Mouse (Mus musculus) kidney, embryonic 14.5 days (tissue): ENCODE measurements at regions not wholly inside any gene's neighbourhood (a gene's known extent, or its start where the extent isn't known, plus 50 kb on each side); places are given as distances from the start of the nearest gene placed in this dataset.

Source experiments
- ATAC-seq: fragments of 200-750 bp; cut with Nextera tagmentation; 2 replicates; pipeline ENCODE4 v1.8.0; 2017; ENCODE audit warnings: moderate number of reproducible peaks, mild to moderate bottlenecking, moderate TSS enrichment, moderate library complexity; ENCODE audit not compliant: low FRiP score, low TSS enrichment
- H3K27ac ChIP-seq: fragments of 300-500 bp; sonication (generic); 2 replicates; pipeline ENCODE4 v1.5.1; 2014; ENCODE audit warnings: low read depth, mild to moderate bottlenecking, low read length, moderate library complexity, mixed read lengths
- H3K27me3 ChIP-seq: fragments of 300-500 bp; sonication (generic); 2 replicates; pipeline ENCODE4 v1.6.1; 2014; ENCODE audit warnings: mild to moderate bottlenecking, low read length; ENCODE audit not compliant: control insufficient read depth, insufficient read depth
- H3K36me3 ChIP-seq: fragments of 300-500 bp; sonication (generic); 2 replicates; pipeline ENCODE4 v1.6.1; 2014; ENCODE audit warnings: low read length, mixed read lengths; ENCODE audit not compliant: control insufficient read depth, insufficient read depth
- H3K4me1 ChIP-seq: fragments of 300-500 bp; sonication (generic); 2 replicates; pipeline ENCODE4 v1.6.1; 2014; ENCODE audit warnings: low read length, mixed read lengths; ENCODE audit not compliant: control insufficient read depth, insufficient read depth
- H3K4me2 ChIP-seq: fragments of 300-500 bp; sonication (generic); replicated peaks from 2 replicates; pipeline ENCODE4 v1.6.1; 2014; ENCODE audit warnings: low read depth, mild to moderate bottlenecking, low read length
- H3K4me3 ChIP-seq: fragments of 300-500 bp; sonication (generic); 2 replicates; pipeline ENCODE4 v1.5.1; 2014; ENCODE audit warnings: mild to moderate bottlenecking, low read length
- H3K9ac ChIP-seq: fragments of 300-500 bp; sonication (generic); 2 replicates; pipeline ENCODE4 v1.6.1; 2014; ENCODE audit warnings: low read depth, mild to moderate bottlenecking, low read length, moderate library complexity
- H3K9me3 ChIP-seq: fragments of 300-500 bp; sonication (generic); 2 replicates; pipeline ENCODE4 v1.6.1; 2016; ENCODE audit warnings: low read length; ENCODE audit not compliant: control insufficient read depth
- WGBS: fragments of 180-500 bp; shearing (Covaris S2); extraction: QIAGEN DNeasy Blood & Tissue Kit; methylation state at CpG from one replicate; pipeline ENCODE4 v1.1.7; 2014; 5-methylcytosine and 5-hydroxymethylcytosine counted together

DNA sequence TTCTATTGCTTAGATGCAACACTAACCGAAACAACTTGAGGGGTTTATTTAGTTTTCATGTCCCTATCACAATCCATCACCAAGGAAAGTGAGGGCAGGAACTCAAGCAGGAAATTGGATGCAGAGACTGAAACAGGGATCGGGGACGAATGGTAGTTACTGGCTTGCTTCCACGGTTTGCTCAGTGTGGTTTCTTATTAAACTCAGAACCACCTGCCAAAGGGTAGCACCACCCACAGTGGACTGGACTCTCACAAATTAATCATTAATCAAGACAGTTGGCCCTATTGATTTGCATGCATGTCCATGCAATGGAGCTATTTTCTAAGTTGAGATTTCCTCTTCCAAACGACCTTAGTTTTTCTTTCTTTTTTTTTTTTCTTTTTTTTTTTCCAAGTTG, 719.2 kb downstream of the Diaph3 start:
- H3K4me3 ChIP-seq, result no peak overlapping the region
- ATAC-seq, result no peak
- no peaks in the 10 kb centered on the region for H3K9me3 ChIP-seq
- H3K36me3 ChIP-seq, result no peaks in the 10 kb centered on the region
- no peak overlapping the region for H3K9ac ChIP-seq
- H3K27me3 ChIP-seq, result no peaks in the 10 kb centered on the region
- H3K27ac ChIP-seq, result no peak overlapping the region
- no peak overlapping the region for H3K4me2 ChIP-seq
- WGBS, result 69% methylated on average over 5 of the region's 5 CpGs
- H3K4me1 ChIP-seq, result no peaks in the 10 kb centered on the region

DNA sequence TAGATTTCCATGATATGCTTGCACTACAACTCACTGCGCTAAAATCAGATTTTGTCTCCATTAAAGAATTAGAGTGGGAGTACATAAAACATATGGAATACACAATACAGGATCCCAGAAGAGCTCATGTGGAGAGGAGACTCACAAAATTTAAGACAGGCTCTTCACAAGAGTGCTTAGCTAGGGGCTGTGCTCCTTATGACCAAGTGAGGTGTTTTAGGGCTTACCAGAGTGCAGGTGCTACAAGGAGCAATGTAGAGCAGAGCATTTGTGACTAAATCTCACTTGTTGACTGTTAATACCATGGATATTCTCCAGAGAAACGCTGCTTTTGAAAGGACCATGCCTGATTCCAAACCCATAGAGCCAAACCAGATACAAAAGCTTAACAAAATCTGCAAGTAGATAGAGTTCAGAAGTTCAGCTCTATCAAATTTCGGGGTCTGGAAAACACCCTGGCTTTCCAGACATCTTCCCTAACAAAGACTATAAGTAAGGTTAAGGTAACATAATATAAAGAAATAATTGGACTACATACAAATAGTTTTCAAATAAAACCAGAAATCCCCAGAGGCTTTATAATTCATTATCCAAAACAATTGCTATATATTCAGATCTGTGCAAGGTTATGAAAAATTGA, 721.0 kb downstream of the Diaph3 start:
- no peak for ATAC-seq
- WGBS, result 89% methylated on average over 3 of the region's 3 CpGs

DNA sequence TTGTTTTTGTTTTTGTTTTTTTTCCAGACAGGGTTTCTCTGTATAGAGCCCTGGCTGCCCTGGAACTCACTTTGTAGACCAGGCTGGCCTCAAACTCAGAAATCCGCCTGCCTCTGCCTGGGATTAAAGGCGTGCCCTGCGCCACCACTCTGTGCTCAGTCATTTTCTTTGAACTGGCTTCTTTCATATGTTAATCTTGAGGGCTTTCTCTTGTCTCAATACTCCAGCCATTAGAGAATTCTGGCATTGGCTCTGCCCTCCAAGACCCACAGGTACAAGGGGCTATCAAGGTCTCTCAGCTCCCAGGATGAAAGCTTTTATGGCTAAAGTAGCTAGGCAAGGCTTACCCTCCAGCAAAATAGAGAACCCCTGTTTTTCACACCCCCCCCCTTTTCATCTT, 744.2 kb downstream of the Diaph3 start:
- WGBS, result 75% methylated on average over 3 of the region's 3 CpGs
- no peaks in the 10 kb centered on the region for H3K9me3 ChIP-seq
- H3K36me3 ChIP-seq, result no peaks in the 10 kb centered on the region
- H3K4me2 ChIP-seq, result no peak overlapping the region
- no peak for ATAC-seq
- no peak overlapping the region for H3K27ac ChIP-seq
- H3K27me3 ChIP-seq, result no peaks in the 10 kb centered on the region
- no peak overlapping the region for H3K4me3 ChIP-seq
- H3K9ac ChIP-seq, result no peak overlapping the region
- H3K4me1 ChIP-seq, result no peaks in the 10 kb centered on the region

More for the DNA sequence above, 721.0 kb downstream of the Diaph3 start:
- H3K9me3 ChIP-seq, result no peaks in the 10 kb centered on the region
- no peaks in the 10 kb centered on the region for H3K4me1 ChIP-seq
- H3K27ac ChIP-seq, result no peak overlapping the region
- H3K36me3 ChIP-seq, result no peaks in the 10 kb centered on the region
- H3K9ac ChIP-seq, result no peak overlapping the region
- H3K4me3 ChIP-seq, result no peak overlapping the region
- H3K27me3 ChIP-seq, result no peaks in the 10 kb centered on the region
- no peak overlapping the region for H3K4me2 ChIP-seq

DNA sequence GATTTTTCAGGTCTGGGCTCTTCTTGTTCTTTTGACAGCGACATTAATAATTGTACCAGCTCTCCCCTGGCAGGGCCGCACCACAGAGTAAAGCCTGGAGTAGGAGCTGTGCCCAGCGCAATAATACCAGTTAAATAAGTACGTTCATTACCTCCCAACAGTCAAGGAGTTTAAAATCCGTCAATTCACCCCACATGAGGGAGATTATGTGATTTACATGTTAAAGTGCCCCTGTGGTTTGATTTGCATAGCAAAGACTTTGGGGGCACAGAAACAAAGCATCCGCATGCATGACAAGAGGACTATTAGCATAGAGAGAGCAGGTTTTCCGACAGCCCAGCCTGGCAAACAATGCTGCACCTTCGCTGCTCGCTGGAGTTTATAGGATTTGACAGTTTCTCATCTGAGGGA, 745.1 kb downstream of the Diaph3 start:
- peak overlapping the region; percentile 9; the same call in 1 of the 2 replicates for H3K4me2 ChIP-seq
- WGBS, result 20% methylated on average over 9 of the region's 9 CpGs

DNA sequence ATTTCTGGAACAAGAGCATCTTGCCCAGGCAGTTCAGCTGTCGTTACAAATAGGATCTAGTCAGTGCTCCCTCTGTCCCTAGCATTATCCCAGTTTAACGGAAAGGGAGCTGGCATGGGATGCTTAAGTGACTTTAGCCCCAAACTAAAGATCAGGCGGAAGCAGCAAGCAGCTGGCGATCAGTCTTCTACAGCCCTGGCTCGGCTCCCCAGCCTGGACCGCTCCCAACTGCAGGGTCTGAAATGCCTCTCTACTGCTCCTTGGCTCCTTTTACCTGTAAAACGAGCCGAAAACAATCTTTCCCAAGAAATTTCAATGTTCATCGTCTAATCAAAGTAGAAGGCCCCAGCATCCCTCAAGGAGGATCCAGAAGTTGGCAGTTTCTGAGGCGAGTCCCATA, 745.5 kb downstream of the Diaph3 start:
- H3K4me3 ChIP-seq, result no peak overlapping the region
- no peak for ATAC-seq
- no peak overlapping the region for H3K27ac ChIP-seq
- WGBS, result 26% methylated on average over 10 of the region's 10 CpGs
- no peaks in the 10 kb centered on the region for H3K27me3 ChIP-seq
- H3K4me2 ChIP-seq, result 0 out of 2 replicates have a peak overlapping the region, but pooled peaks have one; percentile 9
- no peaks in the 10 kb centered on the region for H3K9me3 ChIP-seq
- H3K9ac ChIP-seq, result no peak overlapping the region
- no peaks in the 10 kb centered on the region for H3K36me3 ChIP-seq
- no peaks in the 10 kb centered on the region for H3K4me1 ChIP-seq

More for the DNA sequence above, 745.1 kb downstream of the Diaph3 start:
- Histone ChIP-seq H3K9me3 (no peaks in the 10 kb centered on the region), H3K9ac (no peak overlapping the region), H3K27ac (no peak overlapping the region), H3K27me3 (no peaks in the 10 kb centered on the region), H3K4me3 (no peak overlapping the region), H3K36me3 (no peaks in the 10 kb centered on the region), H3K4me1 (no peaks in the 10 kb centered on the region)
- ATAC-seq, result no peak

DNA sequence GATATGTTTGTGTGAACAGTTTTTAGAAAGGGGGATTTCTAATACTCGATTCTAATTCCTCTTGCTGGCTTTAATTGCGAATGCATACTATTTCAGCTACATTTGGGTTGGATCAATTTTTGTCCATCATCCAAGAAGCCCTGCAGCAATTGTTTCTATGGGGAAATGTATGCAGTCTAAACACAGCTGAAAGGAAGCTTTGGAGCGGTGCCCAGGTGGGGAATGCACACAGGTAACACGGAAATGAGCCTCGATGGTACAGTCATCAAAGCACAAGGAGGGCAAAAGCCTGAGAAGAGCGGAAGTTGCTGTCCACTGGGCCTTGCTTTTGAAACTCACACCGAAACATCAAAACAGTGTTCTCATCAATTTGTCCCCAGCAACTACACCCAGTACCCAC, 746.0 kb downstream of the Diaph3 start:
- H3K4me2 ChIP-seq, result no peak overlapping the region
- H3K9me3 ChIP-seq, result no peaks in the 10 kb centered on the region
- WGBS, result 76% methylated on average over 7 of the region's 7 CpGs
- H3K4me3 ChIP-seq, result no peak overlapping the region
- no peaks in the 10 kb centered on the region for H3K36me3 ChIP-seq
- no peak overlapping the region for H3K9ac ChIP-seq
- ATAC-seq, result no peak
- no peaks in the 10 kb centered on the region for H3K27me3 ChIP-seq
- H3K4me1 ChIP-seq, result no peaks in the 10 kb centered on the region
- H3K27ac ChIP-seq, result no peak overlapping the region

DNA sequence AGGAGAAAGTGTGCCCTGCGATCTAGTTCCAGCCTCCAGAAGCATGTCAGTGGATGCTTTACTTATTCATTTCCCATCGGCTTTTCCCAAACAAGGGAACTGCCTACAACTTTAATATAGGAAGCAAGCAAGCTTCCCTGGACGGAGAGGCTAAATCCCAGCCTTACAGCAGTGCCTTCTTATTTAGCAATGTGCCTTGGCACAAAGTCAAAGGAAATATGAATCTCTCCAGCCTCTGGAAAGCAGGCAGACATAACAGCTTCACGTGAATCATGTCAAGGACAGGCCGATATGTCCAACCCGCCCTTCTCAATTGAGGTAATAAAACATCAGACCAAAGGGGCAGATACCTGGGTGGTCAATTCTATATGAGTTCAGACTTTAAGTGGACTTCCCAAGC, 755.9 kb downstream of the Diaph3 start:
- WGBS, result 57% methylated on average over 6 of the region's 6 CpGs
- Histone ChIP-seq H3K36me3 (no peaks in the 10 kb centered on the region), H3K4me1 (no peaks in the 10 kb centered on the region), H3K4me2 (no peak overlapping the region), H3K27me3 (no peaks in the 10 kb centered on the region), H3K27ac (no peak overlapping the region), H3K4me3 (no peak overlapping the region), H3K9ac (no peak overlapping the region), H3K9me3 (no peaks in the 10 kb centered on the region)
- no peak for ATAC-seq

DNA sequence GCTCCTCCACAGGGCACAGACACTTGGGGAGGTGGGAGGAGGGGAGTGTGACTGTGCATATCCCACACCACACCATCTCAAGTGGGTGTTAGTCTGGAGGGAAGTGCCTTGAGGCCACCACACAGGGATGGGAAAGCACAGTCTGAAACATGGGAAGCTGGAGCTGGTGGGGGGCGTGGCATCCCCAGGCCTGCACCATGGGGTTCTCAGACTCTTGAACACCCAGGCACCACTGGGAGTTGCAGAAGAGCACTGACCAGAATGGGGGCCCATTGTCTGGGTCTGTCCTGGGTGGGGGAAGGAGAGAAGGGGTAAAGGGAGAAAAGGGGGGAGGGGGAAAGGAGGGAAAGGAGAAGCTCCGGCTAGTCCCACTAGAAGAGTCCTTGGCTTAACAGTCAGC, 776.0 kb downstream of the Diaph3 start:
- WGBS, result 92% methylated on average over 2 of the region's 2 CpGs
- Histone ChIP-seq H3K36me3 (no peaks in the 10 kb centered on the region), H3K9me3 (no peaks in the 10 kb centered on the region), H3K4me3 (no peak overlapping the region), H3K27me3 (no peaks in the 10 kb centered on the region), H3K27ac (no peak overlapping the region), H3K4me2 (no peak overlapping the region), H3K9ac (no peak overlapping the region), H3K4me1 (no peaks in the 10 kb centered on the region)
- ATAC-seq, result no peak

DNA sequence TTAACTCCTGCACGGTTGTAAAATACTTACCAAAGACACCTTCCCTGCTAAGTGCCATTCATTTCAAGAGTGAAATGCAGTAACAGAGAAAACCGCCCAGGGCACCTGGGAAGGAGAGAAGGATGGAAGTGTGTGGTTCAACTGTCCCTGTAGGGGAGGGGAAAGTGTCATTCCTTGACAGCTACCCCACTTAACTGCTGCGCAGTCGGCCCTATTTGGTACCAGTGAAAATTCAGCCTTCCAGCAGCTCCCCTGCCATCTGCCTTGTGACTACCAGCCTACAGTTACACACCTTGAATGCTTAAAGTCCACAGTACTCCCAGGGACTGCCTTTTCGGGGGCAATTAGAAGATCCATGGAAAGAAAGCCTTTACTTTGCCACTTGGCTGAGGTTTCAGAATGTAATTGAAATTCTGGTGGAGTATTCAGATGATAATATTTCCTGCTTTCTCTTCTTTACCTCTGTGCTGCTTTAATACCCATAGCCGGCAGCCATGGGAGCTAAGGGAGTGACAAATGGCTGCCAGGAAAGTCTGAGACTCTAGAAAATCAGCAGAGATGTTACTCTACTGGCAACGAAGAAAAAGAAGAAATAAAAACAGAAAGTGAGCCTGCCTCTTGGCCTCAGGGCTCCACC, 780.5 kb downstream of the Diaph3 start:
- no peak overlapping the region for H3K4me2 ChIP-seq
- no peaks in the 10 kb centered on the region for H3K4me1 ChIP-seq
- WGBS, result 30% methylated on average over 7 of the region's 7 CpGs
- H3K36me3 ChIP-seq, result no peaks in the 10 kb centered on the region
- H3K4me3 ChIP-seq, result no peak overlapping the region
- H3K9me3 ChIP-seq, result no peaks in the 10 kb centered on the region
- no peak overlapping the region for H3K27ac ChIP-seq
- no peak for ATAC-seq
- no peak overlapping the region for H3K9ac ChIP-seq
- no peaks in the 10 kb centered on the region for H3K27me3 ChIP-seq
